Mouse (Mus musculus) induced T-regulatory cell, adult 2 months (primary cell): ENCODE results near the gene Tmem132c.

Experiments
- DNase-seq: peaks from one replicate; pipeline ENCODE4 v3.0.0-alpha.2; 2012; ENCODE audit warnings: low read depth

Gene Tmem132c

GRCm38 (mm10) chr5:127609191-127609714 is 367.6 kb downstream of the Tmem132c start:
- no peak for DNase-seq

GRCm38 (mm10) chr5:127610787-127611509 is 369.3 kb downstream of the Tmem132c start:
- no peak for DNase-seq

- DNase-seq: no peak
Measured at GRCm38 (mm10) chr5:127611881-127612280, 370.3 kb downstream of the Tmem132c start.

GRCm38 (mm10) chr5:127612397-127612796 is 370.8 kb downstream of the Tmem132c start:
- DNase-seq: no peak
